Mouse (Mus musculus): Measurements from ENCODE around the gene 1700056E22Rik. TPM values are rescaled to one million over a fixed set of nuclear protein-coding genes. Genes with fewer than 3 reads are reported as not detected.

The 1700056E22Rik gene
- polyA plus RNA-seq, 1 experiment from 2014 or later = 1.3 TPM

DNA sequence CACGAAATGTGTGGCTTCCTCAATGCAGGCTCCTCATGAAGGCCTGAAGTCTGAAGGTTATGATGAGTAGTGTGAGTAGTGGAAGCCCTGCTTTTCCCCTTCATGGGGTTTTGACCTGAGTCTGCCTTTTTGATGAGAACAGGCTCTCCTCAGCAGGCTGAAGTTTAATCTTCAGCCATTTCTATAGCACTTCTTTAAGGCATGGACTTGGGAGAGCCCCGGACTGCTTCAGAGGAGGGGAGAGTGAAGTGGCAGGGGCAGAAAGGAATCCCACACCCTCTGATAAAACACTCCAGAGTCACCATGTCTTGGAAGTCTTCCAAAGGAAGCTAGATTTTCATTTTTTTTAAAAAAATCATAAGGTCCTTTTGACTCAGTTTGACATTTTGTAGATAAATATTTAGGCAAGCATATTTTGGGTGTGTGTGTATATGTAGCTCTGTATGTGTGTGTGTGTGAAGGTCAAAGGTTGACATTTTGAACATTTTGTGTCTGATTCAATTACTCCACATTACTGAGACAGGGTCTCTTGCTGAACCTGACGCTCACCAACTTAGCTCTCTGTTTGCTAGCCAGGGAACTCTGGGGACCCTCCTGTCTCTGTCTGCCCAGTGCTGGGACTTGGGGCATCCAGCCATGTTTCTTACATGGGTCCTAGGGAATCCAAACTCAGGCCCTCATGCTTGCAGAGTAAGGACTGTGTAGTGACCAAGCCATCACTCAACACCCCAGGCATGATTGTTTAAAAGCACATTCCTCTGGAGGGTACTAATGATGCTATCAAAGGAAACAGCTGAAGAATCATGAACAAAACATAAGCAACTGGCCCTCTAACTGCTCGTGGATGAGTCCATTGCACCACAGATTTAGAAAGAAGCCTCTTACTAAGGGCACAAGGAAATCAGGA is 27.0 kb upstream of the 1700056E22Rik start:
- H3K27me3 ChIP-seq (ENCODE audit: insufficient read depth, poor library complexity, severe bottlenecking) = no peaks in the 10 kb centered on the region
- peaks cover 50% of the 10 kb centered on the region for H3K4me1 ChIP-seq
- no peaks in the 10 kb centered on the region for H3K36me3 ChIP-seq
- H3K9me3 ChIP-seq = no peaks in the 10 kb centered on the region
- no peak for DNase-seq (ENCODE audit: low spot score)
- H3K27ac ChIP-seq = peak overlapping the region; percentile 37; the same call in 1 of the 2 replicates
- 48% methylated on average over 4 of the region's 4 CpGs for WGBS
- H3K4me3 ChIP-seq = no peak overlapping the region

DNA sequence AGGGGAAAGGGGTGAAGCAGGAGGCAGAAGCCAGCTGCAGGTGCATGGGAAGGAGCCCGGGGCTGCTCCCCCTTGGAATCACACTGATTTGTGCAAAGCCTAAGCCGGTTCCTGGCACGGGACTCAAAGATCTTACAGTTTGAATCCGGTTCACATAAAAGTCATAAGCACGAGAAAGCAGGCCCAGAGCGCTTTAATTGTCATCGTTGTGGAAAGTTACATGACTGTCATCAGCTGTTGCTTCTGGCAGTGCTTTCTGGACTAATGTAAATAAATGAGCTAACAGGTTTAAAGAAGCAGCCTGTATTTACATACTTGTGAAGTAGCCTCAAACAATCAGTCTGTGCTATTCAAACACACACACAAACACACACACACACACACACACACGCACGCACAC is 26.3 kb upstream of the 1700056E22Rik start:
- Histone ChIP-seq H3K4me1 (peaks cover 44% of the 10 kb centered on the region), H3K27ac (peak overlapping the region; percentile 32; the same call in 1 of the 2 replicates), H3K27me3 (ENCODE audit: insufficient read depth, poor library complexity, severe bottlenecking) (no peaks in the 10 kb centered on the region), H3K4me3 (no peak overlapping the region), H3K36me3 (no peaks in the 10 kb centered on the region), H3K9me3 (no peaks in the 10 kb centered on the region)
- 76% methylated on average over 9 of the region's 9 CpGs for WGBS
- no peak for DNase-seq (ENCODE audit: low spot score)

DNA sequence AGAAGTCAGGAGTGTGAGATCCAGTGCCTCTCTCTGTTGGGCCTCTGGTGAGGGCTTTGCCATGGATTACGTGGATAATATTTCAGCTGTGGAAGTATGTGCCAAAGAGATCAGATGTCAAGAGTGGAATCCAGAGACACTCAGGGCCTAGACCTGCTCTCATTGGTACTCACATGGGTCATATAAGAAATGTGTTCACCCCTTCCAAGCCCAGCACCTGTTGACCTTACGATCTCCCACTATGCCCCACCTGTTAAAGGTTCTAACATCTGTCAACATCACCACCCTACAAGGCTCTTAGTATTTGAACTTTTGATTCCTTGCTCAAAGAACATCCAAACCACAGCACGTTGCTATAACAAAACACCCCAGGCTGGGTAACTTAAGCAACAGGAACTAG is 25.7 kb upstream of the 1700056E22Rik start:
- no peak for DNase-seq (ENCODE audit: low spot score)
- Histone ChIP-seq H3K4me1 (peaks cover 40% of the 10 kb centered on the region), H3K36me3 (no peaks in the 10 kb centered on the region), H3K9me3 (no peaks in the 10 kb centered on the region), H3K27ac (no peak overlapping the region), H3K4me3 (no peak overlapping the region), H3K27me3 (ENCODE audit: insufficient read depth, poor library complexity, severe bottlenecking) (no peaks in the 10 kb centered on the region)
- 88% methylated on average over 3 of the region's 3 CpGs for WGBS

DNA sequence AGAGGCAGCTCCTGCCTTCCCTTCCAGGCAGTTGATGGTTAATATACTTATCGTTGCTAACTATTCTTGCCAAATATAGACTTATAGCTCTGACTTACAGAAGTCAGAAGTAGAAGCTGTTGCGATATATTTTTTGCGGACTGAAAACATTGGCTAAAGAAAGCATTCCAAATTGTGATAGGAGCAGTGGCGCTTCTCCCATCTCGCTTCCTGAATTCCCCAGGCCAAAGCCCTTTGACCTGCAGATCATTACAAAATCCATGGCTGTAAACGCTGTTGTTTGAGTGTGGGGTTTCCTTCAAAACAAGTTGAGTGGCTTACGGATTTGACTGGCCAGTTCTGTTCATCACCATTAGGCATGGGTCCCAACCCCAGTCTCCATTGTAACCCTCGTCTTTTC is 24.1 kb upstream of the 1700056E22Rik start:
- WGBS = 85% methylated on average over 8 of the region's 8 CpGs
- Histone ChIP-seq H3K4me3 (no peak overlapping the region), H3K27me3 (ENCODE audit: insufficient read depth, poor library complexity, severe bottlenecking) (no peaks in the 10 kb centered on the region), H3K9me3 (no peaks in the 10 kb centered on the region), H3K4me1 (peaks cover 34% of the 10 kb centered on the region), H3K27ac (no peak overlapping the region; the same call in 1 of the 2 replicates), H3K36me3 (no peaks in the 10 kb centered on the region)
- no peak for DNase-seq (ENCODE audit: low spot score)

DNA sequence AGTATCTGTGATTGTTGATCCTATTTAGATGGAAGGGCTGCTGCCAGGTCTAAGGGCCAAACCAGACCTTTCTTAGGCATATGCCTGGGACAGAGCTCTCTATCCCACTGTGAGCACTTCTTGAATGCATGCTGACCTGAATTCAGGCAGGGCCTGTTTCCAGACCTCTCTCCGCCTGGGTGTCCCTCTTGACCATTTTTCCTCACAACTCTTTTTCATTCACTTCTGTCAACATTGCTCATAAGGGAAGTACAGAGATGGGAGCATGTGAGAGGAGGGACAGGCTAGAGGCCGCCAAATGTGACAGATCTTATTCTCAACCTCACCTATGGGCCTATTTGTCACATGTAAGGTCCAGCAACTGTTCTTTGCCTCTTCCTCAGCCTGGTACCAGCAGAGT is 20.1 kb upstream of the 1700056E22Rik start:
- no peaks in the 10 kb centered on the region for H3K27me3 ChIP-seq (ENCODE audit: insufficient read depth, poor library complexity, severe bottlenecking)
- peaks cover 45% of the 10 kb centered on the region for H3K4me1 ChIP-seq
- 0 out of 2 replicates have a peak overlapping the region, but pooled peaks have one; percentile 0 for H3K27ac ChIP-seq
- WGBS = 91% methylated on average over 2 of the region's 2 CpGs
- H3K9me3 ChIP-seq = no peaks in the 10 kb centered on the region
- DNase-seq (ENCODE audit: low spot score) = no peak
- no peaks in the 10 kb centered on the region for H3K36me3 ChIP-seq
- H3K4me3 ChIP-seq = no peak overlapping the region

DNA sequence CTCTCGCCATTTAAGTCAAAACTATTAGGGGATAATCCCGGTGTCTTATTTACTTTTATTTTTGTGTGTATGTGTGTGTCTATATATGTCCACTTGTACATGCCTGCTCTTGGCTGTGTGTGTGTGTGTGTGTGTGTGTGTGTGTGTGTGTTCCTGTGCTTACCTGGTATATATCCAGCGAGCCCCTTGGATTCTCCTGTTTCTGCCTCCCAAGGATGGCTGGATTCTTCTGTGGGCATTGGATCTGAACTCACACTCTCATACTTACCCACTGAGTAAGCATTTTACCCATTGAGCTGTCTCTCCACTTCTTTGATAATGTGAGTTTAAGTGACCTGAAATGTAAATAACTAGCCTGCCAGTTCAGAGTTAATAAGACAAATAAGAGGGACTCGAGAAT is 19.6 kb upstream of the 1700056E22Rik start:
- no peak for DNase-seq (ENCODE audit: low spot score)
- Histone ChIP-seq H3K27ac (0 out of 2 replicates have a peak overlapping the region, but pooled peaks have one; percentile 80), H3K4me1 (peaks cover 50% of the 10 kb centered on the region), H3K9me3 (no peaks in the 10 kb centered on the region), H3K27me3 (ENCODE audit: insufficient read depth, poor library complexity, severe bottlenecking) (no peaks in the 10 kb centered on the region), H3K4me3 (no peak overlapping the region), H3K36me3 (no peaks in the 10 kb centered on the region)
- WGBS = 86% methylated on average over 4 of the region's 4 CpGs

DNA sequence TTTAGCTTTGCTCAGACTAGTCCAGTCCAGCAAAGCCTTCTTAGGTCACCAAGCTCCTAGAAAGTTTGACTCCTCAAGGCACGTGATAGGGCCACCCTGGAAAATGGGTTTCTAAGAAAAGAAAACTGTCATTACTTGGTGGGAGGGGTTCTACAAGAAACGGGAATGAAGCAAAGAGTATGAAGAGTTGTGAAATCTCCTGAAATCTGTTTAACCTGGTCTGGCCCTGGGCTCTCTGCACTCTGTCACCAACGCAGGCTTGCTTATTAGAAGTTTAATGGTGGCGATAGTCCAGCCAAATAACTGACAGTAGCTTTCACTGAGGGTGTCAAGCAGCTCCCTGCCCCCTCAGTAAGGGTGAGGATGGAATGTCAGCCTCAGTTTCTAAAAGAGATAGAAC is 19.0 kb upstream of the 1700056E22Rik start:
- H3K27me3 ChIP-seq (ENCODE audit: insufficient read depth, poor library complexity, severe bottlenecking) = no peaks in the 10 kb centered on the region
- peaks cover 50% of the 10 kb centered on the region for H3K4me1 ChIP-seq
- no peaks in the 10 kb centered on the region for H3K9me3 ChIP-seq
- DNase-seq (ENCODE audit: low spot score) = no peak
- no peaks in the 10 kb centered on the region for H3K36me3 ChIP-seq
- H3K4me3 ChIP-seq = 0 out of 2 replicates have a peak overlapping the region, but pooled peaks have one; percentile 8
- H3K27ac ChIP-seq = peak overlapping the region; percentile 80
- WGBS = 51% methylated on average over 4 of the region's 4 CpGs

DNA sequence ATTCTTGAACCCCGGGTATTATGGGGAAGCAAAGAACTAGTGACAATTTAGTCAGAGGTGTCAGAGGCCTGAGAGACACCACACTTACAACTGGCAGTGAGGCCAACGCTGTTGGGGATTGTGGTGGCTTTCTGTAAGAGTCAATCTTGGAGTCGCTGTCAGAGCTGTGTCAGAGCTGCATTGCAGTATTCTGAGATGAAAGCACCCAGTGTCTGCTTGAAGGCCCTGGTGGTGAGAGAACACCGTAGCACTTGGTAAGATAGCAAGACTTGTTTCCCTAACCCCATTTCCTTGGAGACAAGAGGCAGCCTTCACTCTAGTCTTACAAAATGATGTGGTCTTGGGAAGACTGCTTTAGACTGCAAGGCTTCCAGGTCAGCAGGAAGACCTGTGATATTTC is 18.2 kb upstream of the 1700056E22Rik start:
- no peaks in the 10 kb centered on the region for H3K27me3 ChIP-seq (ENCODE audit: insufficient read depth, poor library complexity, severe bottlenecking)
- WGBS = 33% methylated on average over 4 of the region's 4 CpGs
- no peaks in the 10 kb centered on the region for H3K9me3 ChIP-seq
- H3K27ac ChIP-seq = peak overlapping the region; percentile 80
- peaks cover 49% of the 10 kb centered on the region for H3K4me1 ChIP-seq
- no peak overlapping the region for H3K4me3 ChIP-seq
- no peak for DNase-seq (ENCODE audit: low spot score)
- no peaks in the 10 kb centered on the region for H3K36me3 ChIP-seq

DNA sequence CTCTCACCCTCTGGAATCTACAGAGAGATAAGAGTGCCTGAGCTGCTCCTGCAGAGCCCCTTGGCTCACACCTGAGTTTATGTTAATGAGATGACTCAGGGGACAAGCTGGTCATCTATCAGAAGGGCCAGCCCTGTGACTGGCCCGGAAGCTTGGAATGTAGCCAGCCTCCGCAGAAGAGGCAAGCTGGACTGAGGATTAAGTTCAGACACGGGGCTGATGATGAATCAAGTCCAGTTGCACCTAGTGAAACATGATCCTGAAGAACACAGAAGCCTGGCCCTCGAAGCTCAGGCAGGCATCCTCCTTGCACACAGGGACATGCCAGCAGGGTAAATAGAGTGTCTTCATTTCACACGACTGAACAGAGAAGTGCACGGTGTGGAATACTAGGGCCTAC is 17.7 kb upstream of the 1700056E22Rik start:
- Histone ChIP-seq H3K9me3 (no peaks in the 10 kb centered on the region), H3K4me1 (peaks cover 44% of the 10 kb centered on the region), H3K27ac (peak overlapping the region; percentile 80), H3K27me3 (ENCODE audit: insufficient read depth, poor library complexity, severe bottlenecking) (no peaks in the 10 kb centered on the region), H3K36me3 (no peaks in the 10 kb centered on the region), H3K4me3 (no peak overlapping the region)
- DNase-seq (ENCODE audit: low spot score) = no peak
- WGBS = 21% methylated on average over 6 of the region's 6 CpGs

DNA sequence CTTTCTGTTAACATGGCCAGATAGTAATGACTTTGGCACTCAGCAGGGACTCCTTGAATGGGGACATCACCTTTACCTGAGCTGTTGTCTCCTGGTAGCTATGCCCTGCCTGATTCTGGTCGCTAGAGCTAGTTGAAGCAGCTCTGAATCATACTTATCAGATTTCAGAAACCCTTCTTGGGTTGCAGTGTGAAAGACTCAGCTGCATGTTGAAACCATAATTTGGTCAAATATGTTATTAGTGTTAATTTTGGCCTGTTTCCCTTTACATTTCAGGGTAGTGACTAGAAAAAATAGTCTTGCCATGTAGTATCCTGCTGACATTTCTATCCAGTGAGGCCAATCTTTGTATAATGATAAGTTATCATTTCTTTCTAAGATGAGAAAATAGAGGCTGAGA is 17.2 kb upstream of the 1700056E22Rik start:
- H3K9me3 ChIP-seq = no peaks in the 10 kb centered on the region
- H3K36me3 ChIP-seq = no peaks in the 10 kb centered on the region
- no peak overlapping the region for H3K4me3 ChIP-seq
- no peak for DNase-seq (ENCODE audit: low spot score)
- no peaks in the 10 kb centered on the region for H3K27me3 ChIP-seq (ENCODE audit: insufficient read depth, poor library complexity, severe bottlenecking)
- H3K27ac ChIP-seq = 0 out of 2 replicates have a peak overlapping the region, but pooled peaks have one; percentile 80
- WGBS = 54% methylated on average over 1 of the region's 1 CpGs
- peaks cover 43% of the 10 kb centered on the region for H3K4me1 ChIP-seq

DNA sequence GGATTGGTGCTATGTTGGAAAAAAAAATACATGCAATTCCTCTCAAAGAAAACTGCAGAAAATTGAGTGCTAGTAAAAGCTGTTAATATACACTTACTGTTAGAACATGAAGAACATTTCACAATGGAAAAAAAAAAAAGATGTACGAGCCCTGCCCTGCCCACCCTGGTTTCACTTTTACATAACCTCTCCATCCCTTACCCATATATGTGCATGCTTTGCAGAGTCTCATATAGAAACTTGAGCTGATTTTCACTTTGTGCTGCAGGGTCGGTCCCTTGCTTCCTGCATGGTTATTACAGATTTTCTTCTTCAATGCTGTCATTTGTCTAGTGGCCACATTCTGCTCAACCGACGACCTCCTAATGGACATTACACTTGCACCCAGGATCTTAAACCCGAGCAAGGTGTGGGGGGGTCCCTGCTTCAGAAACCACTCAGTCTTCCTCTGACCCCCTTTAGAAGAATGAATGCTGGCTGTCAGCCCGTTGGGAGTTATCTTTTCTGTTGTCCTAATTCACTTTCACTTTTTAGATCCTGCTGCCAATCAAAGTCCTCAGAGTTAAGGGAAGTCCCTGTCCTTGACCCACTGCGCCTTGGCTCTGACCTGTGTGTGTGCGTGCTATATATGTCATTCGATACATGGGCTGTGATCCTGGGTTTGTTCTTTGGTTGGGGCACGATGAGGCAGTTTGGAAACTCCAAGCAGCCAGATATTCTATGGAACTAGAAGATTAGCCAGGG is 14.7 kb upstream of the 1700056E22Rik start:
- no peaks in the 10 kb centered on the region for H3K27me3 ChIP-seq (ENCODE audit: insufficient read depth, poor library complexity, severe bottlenecking)
- 72% methylated on average over 10 of the region's 10 CpGs for WGBS
- H3K36me3 ChIP-seq = no peaks in the 10 kb centered on the region
- DNase-seq (ENCODE audit: low spot score) = no peak
- H3K27ac ChIP-seq = 0 out of 2 replicates have a peak overlapping the region, but pooled peaks have one; percentile 36
- H3K9me3 ChIP-seq = no peaks in the 10 kb centered on the region
- H3K4me1 ChIP-seq = peaks cover 49% of the 10 kb centered on the region
- H3K4me3 ChIP-seq = no peak overlapping the region

DNA sequence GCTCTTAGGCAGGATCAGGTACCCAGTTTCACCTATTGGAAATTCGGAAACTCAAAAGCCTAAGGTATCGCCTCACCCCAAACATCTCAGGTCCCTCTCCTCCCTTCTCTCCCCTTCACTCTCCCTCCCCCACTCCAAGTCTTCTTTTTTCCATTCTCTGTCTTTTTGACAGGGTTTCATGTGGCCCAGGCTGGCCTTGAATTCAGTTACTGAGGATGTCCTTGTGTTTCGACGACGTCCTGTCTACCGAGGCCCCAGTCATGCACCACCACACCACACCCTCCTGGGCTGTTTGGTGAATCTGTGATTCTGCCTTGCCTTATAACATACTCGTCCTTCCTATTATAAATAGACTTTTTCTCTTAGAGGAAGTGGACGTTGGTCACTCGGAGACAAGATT is 13.7 kb upstream of the 1700056E22Rik start:
- no peak overlapping the region for H3K27ac ChIP-seq
- no peaks in the 10 kb centered on the region for H3K27me3 ChIP-seq (ENCODE audit: insufficient read depth, poor library complexity, severe bottlenecking)
- no peaks in the 10 kb centered on the region for H3K9me3 ChIP-seq
- DNase-seq (ENCODE audit: low spot score) = no peak
- peaks cover 43% of the 10 kb centered on the region for H3K4me1 ChIP-seq
- no peak overlapping the region for H3K4me3 ChIP-seq
- H3K36me3 ChIP-seq = no peaks in the 10 kb centered on the region
- 76% methylated on average over 9 of the region's 9 CpGs for WGBS
